Mouse (Mus musculus): Measurements from ENCODE around the gene Nagk. TPM values are rescaled to one million over a fixed set of nuclear protein-coding genes. Genes with fewer than 3 reads are reported as not detected.
"Not testable (repeated sequence)": the region's sequence is repeated elsewhere in the genome, so short reads cannot be mapped to it uniquely, and the experiment has no call there.

The Nagk gene
- total and polyA plus RNA-seq, 2 experiments from 2014 or later = 70.0 to 92.0 TPM

DNA sequence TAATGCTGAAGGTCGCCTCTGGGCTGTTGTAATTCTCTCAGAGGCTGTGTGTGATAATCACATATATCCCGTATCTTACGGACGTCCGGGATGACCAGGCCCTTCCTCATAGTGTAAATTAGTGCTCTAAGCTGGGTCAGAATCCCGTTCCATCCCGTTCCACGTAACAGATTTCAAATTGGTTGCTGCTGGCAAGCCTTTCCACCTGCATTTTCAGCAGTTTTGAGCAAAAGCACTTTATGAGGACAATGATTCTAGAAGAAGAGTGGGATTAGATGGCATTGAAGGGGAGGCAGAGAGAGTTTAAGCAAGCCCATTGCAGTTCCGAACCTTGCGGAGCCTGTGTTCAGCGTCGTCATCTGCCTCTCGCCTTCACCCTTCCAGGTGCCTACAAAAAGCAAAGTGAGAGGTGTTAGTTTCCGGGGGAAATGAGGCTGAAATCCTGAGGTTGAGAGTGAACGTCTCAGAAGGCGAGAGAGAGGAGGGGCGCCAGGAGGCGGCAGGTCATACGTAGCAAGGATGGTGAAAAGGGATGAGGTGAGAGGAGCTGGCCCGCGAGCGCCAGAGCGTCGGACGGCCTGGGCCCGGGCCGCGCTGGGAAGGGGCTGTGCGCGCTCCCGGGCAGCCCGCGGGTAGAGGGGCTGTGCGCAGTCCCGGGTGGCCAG lies 36.3 kb downstream of the Nagk start:
- H3K9me3 ChIP-seq (ENCODE audit: low read length) = no peaks in the 10 kb centered on the region
- no peaks in the 10 kb centered on the region for H3K27me3 ChIP-seq (ENCODE audit: insufficient read depth, low read length)
- H3K4me3 ChIP-seq (ENCODE audit: low read length) = peak overlapping the region; percentile 74
- 1% methylated on average over 35 of the region's 35 CpGs for WGBS
- ATAC-seq = peak; percentile 82
- H3K27ac ChIP-seq = peak overlapping the region; percentile 87
- peak overlapping the region; percentile 80 for H3K4me2 ChIP-seq (ENCODE audit: low read depth, low read length)
- peak overlapping the region; percentile 82 for H3K9ac ChIP-seq (replicated peaks; ENCODE audit: low read length)
- TF ChIP-seq CTCF (IDR thresholded peaks at IDR 0.05; ENCODE audit: low read depth) = no peak
- peak; percentile 57 for DNase-seq (ENCODE audit: low spot score)
- no peaks in the 10 kb centered on the region for H3K36me3 ChIP-seq (ENCODE audit: insufficient read depth, low read length)
- 0 out of 2 replicates have a peak, but pooled peaks cover 9% of the 10 kb centered on the region for H3K4me1 ChIP-seq (ENCODE audit: insufficient read depth, low read length)

DNA sequence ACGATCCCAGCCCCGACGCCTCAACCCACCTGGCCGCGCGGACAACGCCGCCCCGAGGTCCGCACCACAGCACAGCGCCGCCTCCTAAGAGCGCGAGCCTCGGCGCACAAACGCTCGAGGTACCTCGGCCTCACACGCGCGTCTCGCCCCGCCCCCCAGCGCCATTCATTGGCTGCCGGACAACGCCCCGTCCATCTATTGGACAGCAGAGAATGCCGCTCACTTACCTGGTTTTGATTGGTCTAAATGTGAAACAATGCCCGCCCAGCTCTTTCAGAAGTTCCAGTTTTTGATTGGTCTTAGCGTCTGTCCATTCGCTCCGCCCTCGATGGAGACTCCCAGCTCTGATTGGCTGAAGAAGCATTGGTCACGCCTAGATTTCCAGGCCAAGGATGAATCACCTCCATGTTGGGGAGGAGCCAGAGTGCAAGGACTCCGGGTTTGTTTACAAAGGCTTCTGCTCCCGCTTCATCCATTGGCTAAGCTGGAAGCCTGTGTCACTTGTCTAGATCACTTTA lies 36.9 kb downstream of the Nagk start, which contains the start of gene Paip2b:
TSS of gene Paip2b (minus strand) at position 136 of the 518 bp plus-strand sequence.
- H3K9me3 ChIP-seq (ENCODE audit: low read length) = no peaks in the 10 kb centered on the region
- TF ChIP-seq CTCF (IDR thresholded peaks at IDR 0.05; ENCODE audit: low read depth) = peak; percentile 20; the same call in 1 of the 2 replicates
- under 1% methylated on average over 36 of the region's 37 CpGs for WGBS
- peak within 1 kb of the TSS; percentile 74 for H3K4me3 ChIP-seq (ENCODE audit: low read length)
- H3K36me3 ChIP-seq (ENCODE audit: insufficient read depth, low read length) = no peaks in the 10 kb centered on the region
- peak; percentile 99 for DNase-seq (ENCODE audit: low spot score)
- H3K4me2 ChIP-seq (ENCODE audit: low read depth, low read length) = peak within 1 kb of the TSS; percentile 80
- ATAC-seq = peak; percentile 99
- H3K4me1 ChIP-seq (ENCODE audit: insufficient read depth, low read length) = 0 out of 2 replicates have a peak, but pooled peaks cover 9% of the 10 kb centered on the region
- H3K9ac ChIP-seq (replicated peaks; ENCODE audit: low read length) = peak within 1 kb of the TSS; percentile 82
- H3K27me3 ChIP-seq (ENCODE audit: insufficient read depth, low read length) = no peaks in the 10 kb centered on the region
- peak within 1 kb of the TSS; percentile 87 for H3K27ac ChIP-seq

DNA sequence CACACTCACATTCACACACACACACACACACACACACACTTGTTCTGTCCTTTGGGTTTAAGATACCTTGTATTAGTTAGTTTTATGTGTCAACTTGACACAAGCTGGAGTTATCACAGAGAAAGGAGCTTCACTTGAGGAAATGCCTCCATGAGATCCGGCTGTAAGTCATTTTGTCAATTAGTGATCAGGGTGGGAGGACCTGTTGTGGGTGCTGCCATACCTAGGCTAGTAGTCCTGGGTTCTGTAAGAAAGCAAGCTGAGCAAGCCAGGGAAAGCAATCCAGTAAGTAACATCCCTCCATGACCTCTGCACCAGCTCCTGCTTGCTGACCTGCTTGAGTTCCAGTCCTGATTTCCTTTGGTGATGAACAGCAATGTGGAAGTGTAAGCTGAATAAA lies 37.6 kb downstream of the Nagk start:
- Histone ChIP-seq H3K4me2 (ENCODE audit: low read depth, low read length) (peak overlapping the region; percentile 57), H3K4me3 (ENCODE audit: low read length) (peak overlapping the region; percentile 32), H3K27ac (peak overlapping the region; percentile 52)
- WGBS = 65% methylated on average over 1 of the region's 1 CpGs
- DNase-seq (ENCODE audit: low spot score); H3K9me3 ChIP-seq (ENCODE audit: low read length); H3K4me1 ChIP-seq (ENCODE audit: insufficient read depth, low read length); ATAC-seq; H3K36me3 ChIP-seq (ENCODE audit: insufficient read depth, low read length); H3K9ac ChIP-seq (replicated peaks; ENCODE audit: low read length); H3K27me3 ChIP-seq (ENCODE audit: insufficient read depth, low read length): not testable (repeated sequence)

DNA sequence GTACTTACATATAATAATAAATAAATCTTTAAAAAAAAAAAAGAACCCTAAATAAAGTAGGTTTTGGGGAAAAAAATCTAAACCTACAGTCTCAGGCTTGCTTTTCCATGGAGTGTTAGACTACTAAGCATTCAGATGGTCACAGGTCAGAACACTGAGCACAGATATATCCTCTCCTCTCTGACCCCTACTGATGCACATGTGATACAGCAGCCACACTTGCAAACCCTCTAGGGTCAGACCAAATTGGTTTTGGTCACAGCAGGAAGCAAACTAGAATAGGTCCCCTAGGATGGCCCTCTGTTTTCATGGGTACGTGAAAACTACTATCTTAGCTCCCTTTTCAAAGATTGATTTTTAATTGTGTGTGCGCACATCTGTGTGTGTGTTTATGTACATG lies 42.0 kb downstream of the Nagk start:
- TF ChIP-seq CTCF (IDR thresholded peaks at IDR 0.05; ENCODE audit: low read depth) = no peak
- Histone ChIP-seq H3K27me3 (ENCODE audit: insufficient read depth, low read length) (no peaks in the 10 kb centered on the region), H3K9me3 (ENCODE audit: low read length) (no peaks in the 10 kb centered on the region), H3K4me3 (ENCODE audit: low read length) (no peak overlapping the region), H3K27ac (no peak overlapping the region), H3K4me2 (ENCODE audit: low read depth, low read length) (no peak overlapping the region), H3K36me3 (ENCODE audit: insufficient read depth, low read length) (no peaks in the 10 kb centered on the region), H3K9ac (replicated peaks; ENCODE audit: low read length) (no peak overlapping the region), H3K4me1 (ENCODE audit: insufficient read depth, low read length) (no peaks in the 10 kb centered on the region)
- DNase-seq (ENCODE audit: low spot score) (no peak), ATAC-seq (no peak)
- 72% methylated on average over 2 of the region's 2 CpGs for WGBS

DNA sequence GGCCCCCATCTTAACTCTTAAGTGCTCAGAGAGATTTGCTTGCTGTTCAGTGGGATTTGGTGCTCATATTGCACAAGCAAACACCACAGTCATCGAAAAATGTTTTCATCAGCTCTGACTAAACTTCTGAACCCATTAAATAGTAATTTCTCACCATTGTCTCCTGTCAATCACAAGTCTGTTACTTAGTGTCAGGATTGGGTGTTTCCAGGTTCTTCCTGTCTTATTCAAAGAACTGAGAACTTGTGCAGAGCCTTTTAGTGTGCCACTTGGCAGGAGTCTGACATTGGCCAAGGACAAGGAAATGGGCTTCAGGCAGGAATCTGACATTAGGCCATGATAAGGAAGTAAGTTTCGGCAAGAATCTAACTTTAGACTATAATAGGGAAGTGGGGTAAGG lies 43.3 kb downstream of the Nagk start:
- DNase-seq (ENCODE audit: low spot score) (no peak), ATAC-seq (no peak)
- WGBS = 82% methylated on average over 2 of the region's 2 CpGs
- H3K27me3 ChIP-seq (ENCODE audit: insufficient read depth, low read length) = no peaks in the 10 kb centered on the region
- H3K36me3 ChIP-seq (ENCODE audit: insufficient read depth, low read length) = no peaks in the 10 kb centered on the region
- H3K4me2 ChIP-seq (ENCODE audit: low read depth, low read length) = no peak overlapping the region
- H3K9me3 ChIP-seq (ENCODE audit: low read length) = no peaks in the 10 kb centered on the region
- no peak for TF ChIP-seq CTCF (IDR thresholded peaks at IDR 0.05; ENCODE audit: low read depth)
- H3K4me3 ChIP-seq (ENCODE audit: low read length) = no peak overlapping the region
- H3K9ac ChIP-seq (replicated peaks; ENCODE audit: low read length) = no peak overlapping the region
- H3K4me1 ChIP-seq (ENCODE audit: insufficient read depth, low read length) = no peaks in the 10 kb centered on the region
- H3K27ac ChIP-seq = no peak overlapping the region

DNA sequence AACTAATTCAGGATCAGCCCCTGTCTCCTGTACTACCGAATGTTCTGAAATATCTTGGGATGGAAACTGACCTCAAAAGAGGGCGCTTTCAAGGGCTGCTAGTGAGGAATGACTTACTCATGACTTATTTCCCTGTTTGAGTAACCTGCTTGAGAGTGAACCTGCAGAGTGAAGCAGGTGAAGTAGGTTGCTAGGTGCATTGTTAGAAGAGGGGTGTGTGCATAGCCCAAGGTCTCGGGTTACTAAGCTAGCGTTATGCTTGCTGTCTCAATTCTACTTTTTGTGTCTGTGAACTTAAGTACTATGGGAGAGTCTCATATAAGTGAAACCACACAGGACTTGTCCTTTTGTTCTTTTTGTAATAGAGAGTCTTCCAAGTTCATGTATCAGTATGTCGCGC lies 45.3 kb downstream of the Nagk start:
- DNase-seq (ENCODE audit: low spot score) = no peak
- WGBS = 89% methylated on average over 6 of the region's 6 CpGs
- Histone ChIP-seq H3K36me3 (ENCODE audit: insufficient read depth, low read length) (no peaks in the 10 kb centered on the region), H3K4me3 (ENCODE audit: low read length) (no peak overlapping the region), H3K4me2 (ENCODE audit: low read depth, low read length) (no peak overlapping the region), H3K9me3 (ENCODE audit: low read length) (no peaks in the 10 kb centered on the region), H3K9ac (replicated peaks; ENCODE audit: low read length) (no peak overlapping the region), H3K27me3 (ENCODE audit: insufficient read depth, low read length) (no peaks in the 10 kb centered on the region), H3K4me1 (ENCODE audit: insufficient read depth, low read length) (no peaks in the 10 kb centered on the region), H3K27ac (no peak overlapping the region)
- ATAC-seq = no peak
- TF ChIP-seq CTCF (IDR thresholded peaks at IDR 0.05; ENCODE audit: low read depth) = no peak

DNA sequence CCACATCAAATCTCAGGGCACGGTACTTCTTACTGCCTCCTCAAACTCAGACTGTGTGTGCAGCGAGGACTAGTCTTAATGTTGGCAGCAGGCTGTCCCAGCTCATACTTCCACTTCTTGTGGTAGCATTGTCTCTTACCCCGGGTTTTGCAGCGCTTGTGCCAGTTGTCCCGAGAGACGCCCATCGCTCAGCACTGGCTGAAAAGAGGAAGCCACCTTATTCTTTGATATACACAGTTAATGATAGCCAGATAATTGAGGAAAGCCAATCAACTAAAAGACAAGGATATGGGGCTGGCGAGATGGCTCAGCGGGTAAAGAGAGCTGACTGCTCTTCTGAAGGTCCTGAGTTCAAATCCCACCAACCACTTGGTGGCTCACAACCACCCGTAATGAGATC lies 50.1 kb downstream of the Nagk start:
- Histone ChIP-seq H3K27ac (no peak overlapping the region), H3K27me3 (ENCODE audit: insufficient read depth, low read length) (no peaks in the 10 kb centered on the region), H3K4me2 (ENCODE audit: low read depth, low read length) (no peak overlapping the region), H3K9ac (replicated peaks; ENCODE audit: low read length) (no peak overlapping the region), H3K4me1 (ENCODE audit: insufficient read depth, low read length) (no peaks in the 10 kb centered on the region), H3K9me3 (ENCODE audit: low read length) (no peaks in the 10 kb centered on the region), H3K36me3 (ENCODE audit: insufficient read depth, low read length) (no peaks in the 10 kb centered on the region), H3K4me3 (ENCODE audit: low read length) (no peak overlapping the region)
- WGBS = 88% methylated on average over 10 of the region's 10 CpGs
- ATAC-seq = no peak
- no peak for TF ChIP-seq CTCF (IDR thresholded peaks at IDR 0.05; ENCODE audit: low read depth)
- DNase-seq (ENCODE audit: low spot score) = no peak
